Mouse (Mus musculus): ENCODE measurements at regions not wholly inside any gene's neighbourhood (a gene's known extent, or its start where the extent isn't known, plus 50 kb on each side); places are given as distances from the start of the nearest gene placed in this dataset.

DNA sequence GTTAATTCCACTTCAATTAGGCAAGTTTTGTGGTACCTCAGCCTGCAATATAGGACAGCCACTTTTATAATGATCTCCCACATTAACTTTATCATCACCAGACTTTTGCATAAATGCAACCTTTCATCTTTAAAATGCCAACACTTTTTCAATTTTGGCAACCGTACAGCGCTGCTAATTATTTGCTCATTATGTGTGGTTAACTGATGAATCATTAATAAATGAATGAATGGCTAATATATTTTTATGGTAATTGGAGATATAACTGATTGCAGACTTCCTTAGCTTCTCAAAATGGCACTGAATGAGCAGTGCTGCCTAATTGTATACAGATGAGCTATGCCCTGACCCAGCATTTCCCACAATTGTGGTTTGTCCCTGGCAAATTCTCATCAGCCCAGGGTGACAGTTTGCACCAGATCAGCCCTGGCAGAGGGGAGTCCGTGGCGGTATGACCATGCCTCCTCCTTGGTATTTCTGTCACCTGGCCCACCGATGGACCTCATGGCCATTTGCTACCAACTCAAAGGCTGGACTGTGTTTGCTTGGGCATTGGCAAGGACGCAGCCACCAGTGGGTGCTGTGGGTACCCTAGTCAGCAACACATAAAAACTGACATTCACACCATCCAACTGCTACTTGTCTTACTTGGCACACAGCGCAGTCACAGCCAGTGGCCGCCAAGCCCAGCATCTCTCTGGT lies 173.7 kb upstream of the Lmo4 start:
- no peak for ATAC-seq (ENCODE audit: insufficient read depth, low FRiP score, low read depth)
- Histone ChIP-seq H3K9ac (no peak overlapping the region), H3K36me3 (no peaks in the 10 kb centered on the region), H3K4me1 (no peaks in the 10 kb centered on the region), H3K9me3 (no peaks in the 10 kb centered on the region), H3K27me3 (replicated peaks) (no peaks in the 10 kb centered on the region), H3K4me2 (no peak overlapping the region), H3K4me3 (replicated peaks) (no peak overlapping the region), H3K27ac (no peak overlapping the region)
- whole genome bisulfite sequencing, result 88% methylated on average over 8 of the region's 8 CpGs

DNA sequence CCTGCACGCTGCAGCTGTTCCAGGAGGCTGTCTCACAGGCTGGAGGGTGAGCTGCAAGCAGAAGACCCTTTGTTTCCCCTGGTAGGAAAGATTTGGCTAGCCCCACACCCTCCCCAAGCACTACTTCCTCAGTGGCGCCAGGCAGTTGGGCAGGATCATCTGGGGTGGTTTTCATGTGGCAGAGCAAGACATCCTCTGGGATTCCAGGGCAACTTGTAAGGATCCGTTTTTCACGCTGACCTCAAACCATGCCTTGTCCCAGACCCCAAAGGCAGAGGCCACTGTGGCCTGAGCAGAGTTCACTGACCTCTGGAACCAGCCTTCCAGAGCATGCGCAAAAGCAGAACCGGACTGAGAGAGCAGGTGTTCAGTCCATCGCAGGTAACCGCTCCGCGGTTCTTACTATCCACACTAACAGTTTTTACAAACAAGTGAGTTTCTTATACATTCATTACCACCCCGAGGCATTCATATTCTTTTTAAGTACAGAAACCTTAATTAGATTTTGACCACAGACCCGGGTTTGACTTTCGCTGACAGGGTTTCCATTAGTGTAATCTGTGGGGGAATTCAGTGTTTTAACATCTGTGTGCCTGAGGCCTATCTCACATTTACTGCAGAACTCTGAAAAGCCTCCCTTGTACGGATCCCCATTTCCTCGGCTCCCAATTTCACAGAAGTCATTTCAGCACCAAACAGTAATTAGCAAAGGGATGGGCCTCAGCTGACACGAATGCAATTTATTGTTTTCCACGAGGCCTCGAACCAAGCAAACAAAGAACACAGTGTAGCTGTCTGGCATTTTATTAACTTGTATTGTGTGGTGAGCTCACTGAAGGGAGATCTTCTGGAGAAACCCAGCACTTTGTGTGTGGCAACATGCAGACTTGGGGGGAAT lies 172.9 kb upstream of the Lmo4 start:
- no peak overlapping the region; the same call in 1 of the 2 replicates for H3K27ac ChIP-seq
- no peak overlapping the region for H3K4me2 ChIP-seq
- H3K4me3 ChIP-seq (replicated peaks), result no peak overlapping the region
- H3K27me3 ChIP-seq (replicated peaks), result no peaks in the 10 kb centered on the region
- no peaks in the 10 kb centered on the region for H3K9me3 ChIP-seq
- no peak overlapping the region for H3K9ac ChIP-seq
- H3K4me1 ChIP-seq, result no peaks in the 10 kb centered on the region
- H3K36me3 ChIP-seq, result no peaks in the 10 kb centered on the region
- ATAC-seq (ENCODE audit: insufficient read depth, low FRiP score, low read depth), result no peak
- 67% methylated on average over 18 of the region's 18 CpGs for WGBS

DNA sequence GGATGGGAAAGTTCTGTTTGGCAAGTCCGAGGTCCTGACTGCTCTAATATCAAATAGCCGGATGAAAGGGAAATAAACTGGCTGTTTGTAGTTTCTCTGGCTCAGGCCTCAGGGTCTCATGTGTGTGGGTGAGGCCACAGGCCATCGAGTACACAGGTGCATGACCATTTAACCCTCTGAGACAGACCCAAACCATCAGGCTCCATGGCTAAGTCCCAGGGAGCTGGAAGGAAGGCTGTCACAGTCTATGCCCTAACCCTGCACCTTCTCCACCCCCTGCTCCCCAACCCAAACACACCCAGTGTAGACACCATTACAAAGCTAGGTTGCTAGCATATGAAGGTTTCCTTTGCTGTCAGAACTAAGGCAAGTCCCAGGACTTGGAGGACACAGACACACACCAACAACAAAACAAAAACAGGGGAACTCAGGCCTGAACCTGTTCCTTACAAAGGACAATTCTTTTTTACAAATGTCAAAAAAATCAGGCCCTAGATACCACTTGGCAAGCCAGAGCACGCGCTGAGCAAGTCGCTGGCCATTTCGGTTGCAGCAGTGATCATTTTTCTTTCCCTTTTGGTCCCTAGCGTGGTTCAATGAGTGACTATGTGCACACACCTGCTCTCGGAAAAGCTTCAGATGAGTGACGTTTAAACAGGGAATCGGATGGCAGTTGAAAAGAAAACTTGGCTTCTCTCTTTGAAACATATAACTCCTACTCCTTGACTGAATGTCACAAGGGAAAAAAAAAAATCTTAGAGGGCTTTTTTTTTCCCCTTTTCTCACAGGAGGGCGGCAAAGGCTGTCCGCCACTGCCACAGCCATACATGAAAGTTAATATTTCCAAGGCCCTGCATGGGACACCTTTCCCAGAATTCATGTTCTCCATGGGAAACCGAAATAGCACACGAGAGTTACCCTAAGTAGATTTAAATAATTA lies 171.7 kb upstream of the Lmo4 start:
- Histone ChIP-seq H3K9ac (no peak overlapping the region), H3K4me2 (no peak overlapping the region), H3K27me3 (replicated peaks) (no peaks in the 10 kb centered on the region), H3K27ac (no peak overlapping the region), H3K4me1 (no peaks in the 10 kb centered on the region), H3K9me3 (no peaks in the 10 kb centered on the region), H3K36me3 (no peaks in the 10 kb centered on the region), H3K4me3 (replicated peaks) (no peak overlapping the region)
- no peak for ATAC-seq (ENCODE audit: insufficient read depth, low FRiP score, low read depth)
- 75% methylated on average over 15 of the region's 15 CpGs for WGBS

DNA sequence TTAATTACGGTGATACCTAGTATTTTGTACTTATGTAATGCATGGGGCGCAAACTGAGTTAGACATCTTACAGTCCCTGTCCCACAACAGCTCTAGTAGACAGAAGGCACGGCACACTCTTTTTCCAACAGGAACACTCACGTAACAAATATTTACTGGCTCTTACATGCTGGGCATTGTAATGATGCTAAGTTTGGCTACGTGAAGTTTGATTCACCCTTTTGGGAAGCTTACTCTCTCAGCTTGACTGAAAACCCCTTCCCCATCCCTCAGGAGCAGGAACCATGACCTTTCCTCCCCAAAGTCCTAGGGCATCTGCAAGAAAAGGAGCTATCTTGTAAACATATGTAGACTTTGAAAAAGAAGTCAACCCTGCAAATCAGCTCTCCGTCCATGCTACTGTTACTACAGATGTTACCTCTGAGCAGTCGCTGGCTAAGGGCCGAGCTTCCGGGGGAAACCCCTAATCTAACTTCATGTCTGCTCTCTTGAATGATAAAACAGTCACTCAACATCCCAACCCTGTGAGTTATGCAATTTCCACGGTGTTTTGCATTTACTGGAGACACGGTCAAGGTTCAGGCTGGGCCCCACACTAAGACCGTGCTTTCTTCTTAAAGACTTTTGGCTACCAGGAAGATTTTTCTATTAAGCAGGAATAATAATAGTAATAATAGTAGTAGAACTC lies 170.8 kb upstream of the Lmo4 start:
- WGBS, result 70% methylated on average over 12 of the region's 12 CpGs
- Histone ChIP-seq H3K27me3 (replicated peaks) (no peaks in the 10 kb centered on the region), H3K9me3 (no peaks in the 10 kb centered on the region), H3K4me1 (no peaks in the 10 kb centered on the region), H3K4me2 (no peak overlapping the region), H3K36me3 (no peaks in the 10 kb centered on the region), H3K4me3 (replicated peaks) (no peak overlapping the region), H3K9ac (no peak overlapping the region), H3K27ac (no peak overlapping the region)
- no peak for ATAC-seq (ENCODE audit: insufficient read depth, low FRiP score, low read depth)

DNA sequence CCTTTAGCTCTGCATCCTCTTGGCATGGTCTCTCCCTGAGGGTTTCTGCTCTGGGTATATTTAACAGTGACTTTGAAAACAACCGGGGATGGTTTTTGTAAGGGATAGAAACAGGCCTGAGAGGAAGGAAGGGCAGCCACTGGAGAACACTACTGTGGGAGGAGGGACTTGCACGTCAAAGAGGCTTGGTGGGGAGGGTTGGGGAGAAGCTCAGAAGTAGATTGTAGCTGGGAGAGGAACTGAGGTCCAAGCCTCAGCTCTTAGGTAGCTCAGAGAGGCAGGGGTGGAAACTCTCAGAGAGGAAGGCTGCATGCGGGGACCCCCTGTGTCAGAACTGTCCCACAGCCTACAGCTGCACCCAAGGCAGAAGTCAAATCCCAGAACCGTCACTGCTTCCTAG lies 163.3 kb upstream of the Lmo4 start:
- ATAC-seq (ENCODE audit: insufficient read depth, low FRiP score, low read depth), result no peak
- 65% methylated on average over 4 of the region's 4 CpGs for WGBS
- Histone ChIP-seq H3K4me2 (no peak overlapping the region), H3K27ac (no peak overlapping the region), H3K4me3 (replicated peaks) (no peak overlapping the region), H3K27me3 (replicated peaks) (no peaks in the 10 kb centered on the region), H3K4me1 (peaks cover 8% of the 10 kb centered on the region; the same call in 1 of the 2 replicates), H3K9ac (no peak overlapping the region), H3K36me3 (no peaks in the 10 kb centered on the region), H3K9me3 (no peaks in the 10 kb centered on the region)

GRCm38 (mm10) chr3:144367766-144368116 lies 162.7 kb upstream of the Lmo4 start:
- Histone ChIP-seq H3K4me2 (peak overlapping the region; percentile 39), H3K9ac (no peak overlapping the region), H3K36me3 (no peaks in the 10 kb centered on the region), H3K9me3 (no peaks in the 10 kb centered on the region), H3K27ac (no peak overlapping the region), H3K27me3 (replicated peaks) (no peaks in the 10 kb centered on the region), H3K4me3 (replicated peaks) (peak overlapping the region; percentile 17; the same call in 1 of the 2 replicates), H3K4me1 (peaks cover 8% of the 10 kb centered on the region; the same call in 1 of the 2 replicates)
- no peak for ATAC-seq (ENCODE audit: insufficient read depth, low FRiP score, low read depth)
- 32% methylated on average over 7 of the region's 7 CpGs for WGBS

DNA sequence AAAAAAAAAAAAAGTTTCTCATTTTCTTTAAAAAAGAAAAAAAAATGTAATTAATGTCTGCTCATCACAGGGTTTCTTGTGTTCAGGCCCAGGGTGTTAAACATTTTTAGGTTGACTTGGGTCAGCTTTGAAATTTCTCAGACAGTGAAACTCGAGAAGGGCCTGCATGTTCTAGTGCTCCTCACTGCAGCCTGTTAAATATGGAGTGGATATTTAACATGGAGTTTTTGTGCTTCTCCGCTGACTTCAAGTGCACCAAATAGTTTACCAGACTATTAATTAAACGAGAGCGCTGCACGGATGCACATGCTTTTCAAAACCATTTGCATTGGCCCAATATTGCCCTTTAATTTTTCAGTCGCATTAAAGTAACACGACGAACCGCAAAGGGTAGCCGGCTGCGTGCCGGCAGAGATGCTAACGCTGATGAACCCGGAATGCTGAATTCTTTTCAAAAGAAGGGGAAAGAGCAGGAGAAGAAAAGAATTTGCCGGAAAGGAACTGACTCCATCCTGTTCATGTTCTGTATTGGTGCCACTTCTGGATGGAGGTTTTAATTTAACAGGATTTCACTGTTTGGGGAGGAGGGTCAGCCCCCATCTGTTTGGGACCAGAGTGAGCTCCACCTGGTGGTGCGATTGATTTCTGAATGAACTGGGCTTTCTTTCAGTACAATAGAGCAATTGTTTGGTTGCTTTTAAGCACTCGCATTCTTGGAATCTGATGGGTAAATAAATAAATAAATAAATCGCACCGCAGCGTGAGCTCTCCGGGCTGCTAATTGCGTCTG lies 162.2 kb upstream of the Lmo4 start:
- 35% methylated on average over 22 of the region's 22 CpGs for WGBS
- Histone ChIP-seq H3K4me2 (peak overlapping the region; percentile 39), H3K4me1 (peaks cover 8% of the 10 kb centered on the region; the same call in 1 of the 2 replicates), H3K9ac (no peak overlapping the region), H3K27me3 (replicated peaks) (no peaks in the 10 kb centered on the region), H3K36me3 (no peaks in the 10 kb centered on the region), H3K9me3 (no peaks in the 10 kb centered on the region), H3K27ac (no peak overlapping the region), H3K4me3 (replicated peaks) (peak overlapping the region; percentile 17)
- no peak for ATAC-seq (ENCODE audit: insufficient read depth, low FRiP score, low read depth)

- Histone ChIP-seq H3K4me3 (replicated peaks) (no peak overlapping the region), H3K4me1 (peaks cover 8% of the 10 kb centered on the region; the same call in 1 of the 2 replicates), H3K36me3 (no peaks in the 10 kb centered on the region), H3K9me3 (no peaks in the 10 kb centered on the region), H3K9ac (no peak overlapping the region), H3K27me3 (replicated peaks) (no peaks in the 10 kb centered on the region), H3K27ac (no peak overlapping the region), H3K4me2 (no peak overlapping the region)
- WGBS, result 74% methylated on average over 4 of the region's 4 CpGs
- ATAC-seq (ENCODE audit: insufficient read depth, low FRiP score, low read depth), result no peak
Observed at GRCm38 (mm10) chr3:144365894-144366293, 160.9 kb upstream of the Lmo4 start.

DNA sequence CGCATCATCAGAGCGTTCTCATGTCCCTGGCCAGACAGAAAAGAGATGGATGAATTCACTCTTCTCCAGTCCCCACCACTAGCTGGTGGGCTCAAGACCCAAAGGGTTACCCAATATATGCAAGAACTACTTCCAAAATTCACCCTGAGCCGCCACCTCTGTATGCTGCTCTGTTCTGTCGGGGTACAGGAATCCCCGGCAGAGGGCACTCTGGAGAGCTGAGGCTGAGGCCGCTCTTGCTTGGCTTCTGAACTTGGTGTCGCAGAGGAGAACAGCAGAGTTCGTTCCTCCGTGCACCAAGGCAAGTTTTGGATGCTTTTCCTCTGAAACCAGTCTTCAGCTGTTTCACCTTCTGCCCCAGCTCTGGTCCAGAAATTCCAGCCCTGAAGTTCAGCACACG lies 157.5 kb upstream of the Lmo4 start:
- Histone ChIP-seq H3K27ac (no peak overlapping the region), H3K9ac (no peak overlapping the region), H3K36me3 (no peaks in the 10 kb centered on the region), H3K27me3 (replicated peaks) (no peaks in the 10 kb centered on the region), H3K4me3 (replicated peaks) (no peak overlapping the region), H3K9me3 (no peaks in the 10 kb centered on the region), H3K4me2 (no peak overlapping the region), H3K4me1 (peaks cover 4% of the 10 kb centered on the region; the same call in 1 of the 2 replicates)
- WGBS, result 67% methylated on average over 10 of the region's 10 CpGs
- ATAC-seq (ENCODE audit: insufficient read depth, low FRiP score, low read depth), result no peak

DNA sequence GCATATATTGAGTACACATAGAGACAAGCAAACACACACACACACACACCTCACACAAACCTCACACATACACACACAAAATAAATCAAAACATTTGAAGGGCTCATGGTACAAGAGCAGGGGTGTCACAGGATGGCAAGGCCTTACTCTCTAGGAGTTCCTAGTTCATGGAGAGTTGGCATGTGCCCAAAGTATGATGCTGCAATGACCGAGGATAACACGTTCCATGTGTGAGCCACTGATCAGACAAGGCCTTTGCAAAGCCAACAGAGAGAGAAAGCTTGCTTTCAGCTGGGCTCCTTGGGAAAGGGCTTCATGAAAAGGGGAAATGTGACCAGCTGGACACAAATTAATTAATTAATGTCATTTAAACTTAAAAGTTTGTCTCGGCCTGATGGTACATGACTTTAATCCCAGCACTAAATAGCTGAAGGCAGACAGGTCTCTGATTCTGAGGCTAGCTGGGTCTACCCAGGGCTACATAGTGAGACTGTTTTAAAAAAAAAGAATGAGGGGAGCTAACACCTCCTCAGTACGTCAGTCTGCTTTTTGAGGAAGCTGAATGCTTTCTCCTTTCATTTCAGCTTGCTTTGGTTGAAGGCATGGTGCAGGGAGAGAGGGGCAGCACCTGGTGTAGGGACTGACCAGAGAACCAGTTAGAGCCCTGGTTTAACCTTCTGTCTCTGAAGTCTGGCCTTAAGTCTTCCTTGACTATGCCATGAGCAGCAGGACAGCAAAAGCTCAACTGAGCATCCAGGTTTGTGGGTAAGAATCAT lies 156.4 kb upstream of the Lmo4 start:
- no peaks in the 10 kb centered on the region for H3K4me1 ChIP-seq
- H3K9me3 ChIP-seq, result no peaks in the 10 kb centered on the region
- no peaks in the 10 kb centered on the region for H3K36me3 ChIP-seq
- no peak overlapping the region for H3K9ac ChIP-seq
- ATAC-seq (ENCODE audit: insufficient read depth, low FRiP score, low read depth), result no peak
- no peaks in the 10 kb centered on the region for H3K27me3 ChIP-seq (replicated peaks)
- no peak overlapping the region for H3K4me3 ChIP-seq (replicated peaks)
- no peak overlapping the region for H3K4me2 ChIP-seq
- no peak overlapping the region for H3K27ac ChIP-seq
- 82% methylated on average over 4 of the region's 4 CpGs for WGBS
